Mouse (Mus musculus): ENCODE measurements around the gene Elob. TPM values are rescaled to one million over a fixed set of nuclear protein-coding genes. Genes with fewer than 3 reads are reported as not detected.
A peak's percentile ranks its signal among the peaks of the same experiment; 100 is the strongest.

The Elob gene
- polyA plus RNA-seq, 1 experiment from 2014 or later = 602 TPM

- Histone ChIP-seq H3K4me3 (no peak overlapping the region), H3K4me1 (no peaks in the 10 kb centered on the region), H3K27me3 (replicated peaks) (no peaks in the 10 kb centered on the region; the same call in 1 of the 2 replicates), H3K27ac (no peak overlapping the region), H3K9me3 (replicated peaks) (no peaks in the 10 kb centered on the region), H3K36me3 (no peaks in the 10 kb centered on the region), H3K4me2 (no peak overlapping the region), H3K9ac (no peak overlapping the region)
- WGBS (ENCODE audit: insufficient replicate concordance) = 55% methylated on average over 18 of the region's 19 CpGs
- no peak for ATAC-seq
These were observed 22.2 kb upstream of the Elob start for GRCm38 (mm10) chr17:23850853-23851749.

- WGBS (ENCODE audit: insufficient replicate concordance) = 39% methylated on average over 2 of the region's 2 CpGs
- no peaks in the 10 kb centered on the region; the same call in 1 of the 2 replicates for H3K27me3 ChIP-seq (replicated peaks)
- no peaks in the 10 kb centered on the region for H3K36me3 ChIP-seq
These were observed 21.1 kb upstream of the Elob start for GRCm38 (mm10) chr17:23850028-23850427.

GRCm38 (mm10) chr17:23843812-23844273, 14.9 kb upstream of the Elob start, which contains the start of the genes Prss32 and Prss41:
Gene Prss32 (plus strand): TSS chr17:23843855.
Gene Prss41 (minus strand): TSS chr17:23844172.
- Histone ChIP-seq H3K4me3 (peak within 1 kb of the TSS; percentile 26), H3K4me2 (peak within 1 kb of the TSS; percentile 65), H3K36me3 (no peaks in the 10 kb centered on the region), H3K4me1 (peaks cover 9% of the 10 kb centered on the region), H3K27me3 (replicated peaks) (peaks cover 16% of the 10 kb centered on the region; the same call in 1 of the 2 replicates), H3K9me3 (replicated peaks) (no peaks in the 10 kb centered on the region), H3K9ac (no peak within 1 kb of the TSS), H3K27ac (no peak within 1 kb of the TSS)
- 10% methylated on average over 19 of the region's 19 CpGs for WGBS (ENCODE audit: insufficient replicate concordance)
- ATAC-seq = peak; percentile 75

More at GRCm38 (mm10) chr17:23850028-23850427, 21.1 kb upstream of the Elob start:
- H3K9me3 ChIP-seq (replicated peaks) = no peaks in the 10 kb centered on the region
- no peak overlapping the region for H3K4me2 ChIP-seq
- H3K4me1 ChIP-seq = no peaks in the 10 kb centered on the region
- H3K4me3 ChIP-seq = no peak overlapping the region
- H3K9ac ChIP-seq = no peak overlapping the region
- no peak overlapping the region for H3K27ac ChIP-seq
- no peak for ATAC-seq

GRCm38 (mm10) chr17:23843141-23843811, 14.3 kb upstream of the Elob start:
- WGBS (ENCODE audit: insufficient replicate concordance) = 45% methylated on average over 23 of the region's 23 CpGs
- no peak overlapping the region for H3K9ac ChIP-seq
- H3K27ac ChIP-seq = no peak overlapping the region
- peak overlapping the region; percentile 26 for H3K4me3 ChIP-seq
- H3K4me1 ChIP-seq = peaks cover 9% of the 10 kb centered on the region
- no peaks in the 10 kb centered on the region for H3K36me3 ChIP-seq
- ATAC-seq = peak; percentile 51
- peak overlapping the region; percentile 65 for H3K4me2 ChIP-seq
- H3K9me3 ChIP-seq (replicated peaks) = no peaks in the 10 kb centered on the region
- H3K27me3 ChIP-seq (replicated peaks) = peaks cover 19% of the 10 kb centered on the region

- no peak overlapping the region for H3K9ac ChIP-seq
- H3K27ac ChIP-seq = no peak overlapping the region
- no peak overlapping the region for H3K4me3 ChIP-seq
- no peak for ATAC-seq
- H3K36me3 ChIP-seq = no peaks in the 10 kb centered on the region
- peaks cover 36% of the 10 kb centered on the region for H3K27me3 ChIP-seq (replicated peaks)
- peaks cover 9% of the 10 kb centered on the region for H3K4me1 ChIP-seq
- no peak overlapping the region for H3K4me2 ChIP-seq
- no peaks in the 10 kb centered on the region for H3K9me3 ChIP-seq (replicated peaks)
- WGBS (ENCODE audit: insufficient replicate concordance) = 20% methylated on average over 4 of the region's 4 CpGs
These were observed 12.2 kb upstream of the Elob start for GRCm38 (mm10) chr17:23841145-23841544.

- no peaks in the 10 kb centered on the region for H3K36me3 ChIP-seq
- no peak for ATAC-seq
- H3K4me2 ChIP-seq = no peak within 1 kb of the TSS
- H3K27ac ChIP-seq = no peak within 1 kb of the TSS
- peaks cover 73% of the 10 kb centered on the region for H3K27me3 ChIP-seq (replicated peaks)
- H3K9me3 ChIP-seq (replicated peaks) = no peaks in the 10 kb centered on the region
- no peak within 1 kb of the TSS for H3K4me3 ChIP-seq
- WGBS (ENCODE audit: insufficient replicate concordance) = 62% methylated on average over 8 of the region's 8 CpGs
- H3K4me1 ChIP-seq = no peaks in the 10 kb centered on the region
- H3K9ac ChIP-seq = no peak within 1 kb of the TSS
These were observed 7.2 kb upstream of the Elob start, which contains the start of gene Prss33 for GRCm38 (mm10) chr17:23836006-23836575. Gene Prss33 (minus strand): TSS chr17:23836056.

- Histone ChIP-seq H3K36me3 (peaks cover 13% of the 10 kb centered on the region), H3K27me3 (replicated peaks) (peaks cover 59% of the 10 kb centered on the region), H3K4me3 (no peak overlapping the region), H3K4me1 (peaks cover 29% of the 10 kb centered on the region), H3K27ac (no peak overlapping the region), H3K9ac (no peak overlapping the region), H3K9me3 (replicated peaks) (no peaks in the 10 kb centered on the region), H3K4me2 (no peak overlapping the region)
- WGBS (ENCODE audit: insufficient replicate concordance) = 83% methylated on average over 1 of the region's 1 CpGs
- no peak for ATAC-seq
These were observed 2.3 kb upstream of the Elob start for GRCm38 (mm10) chr17:23831201-23831600.

- peak overlapping the region; percentile 87 for H3K4me2 ChIP-seq
- peak overlapping the region; percentile 85 for H3K27ac ChIP-seq
- H3K27me3 ChIP-seq (replicated peaks) = peaks cover 32% of the 10 kb centered on the region
- ATAC-seq = peak; percentile 72
- under 1% methylated on average over 47 of the region's 47 CpGs for WGBS (ENCODE audit: insufficient replicate concordance)
- peak overlapping the region; percentile 84 for H3K4me3 ChIP-seq
- peaks cover 31% of the 10 kb centered on the region for H3K4me1 ChIP-seq
- no peaks in the 10 kb centered on the region for H3K9me3 ChIP-seq (replicated peaks)
- peak overlapping the region; percentile 85 for H3K9ac ChIP-seq
- H3K36me3 ChIP-seq = peaks cover 41% of the 10 kb centered on the region
These were observed 500 bp downstream of the Elob start for GRCm38 (mm10) chr17:23828271-23829001.

- no peak overlapping the region for H3K9ac ChIP-seq
- ATAC-seq = no peak
- WGBS (ENCODE audit: insufficient replicate concordance) = 77% methylated on average over 4 of the region's 4 CpGs
- peaks cover 6% of the 10 kb centered on the region; the same call in 1 of the 2 replicates for H3K27me3 ChIP-seq (replicated peaks)
- no peak overlapping the region for H3K4me2 ChIP-seq
- peaks cover 31% of the 10 kb centered on the region for H3K4me1 ChIP-seq
- no peaks in the 10 kb centered on the region for H3K9me3 ChIP-seq (replicated peaks)
- H3K27ac ChIP-seq = no peak overlapping the region
- peaks cover 69% of the 10 kb centered on the region for H3K36me3 ChIP-seq
- no peak overlapping the region for H3K4me3 ChIP-seq
These were observed 3.3 kb downstream of the Elob start for GRCm38 (mm10) chr17:23825591-23825990.

GRCm38 (mm10) chr17:23823614-23824013, 5.3 kb downstream of the Elob start:
- H3K36me3 ChIP-seq = peaks cover 89% of the 10 kb centered on the region
- H3K27ac ChIP-seq = no peak overlapping the region
- H3K4me3 ChIP-seq = no peak overlapping the region
- peaks cover 24% of the 10 kb centered on the region for H3K4me1 ChIP-seq
- no peak overlapping the region for H3K4me2 ChIP-seq
- no peak overlapping the region for H3K9ac ChIP-seq
- H3K27me3 ChIP-seq (replicated peaks) = no peaks in the 10 kb centered on the region
- no peak; the same call in 1 of the 2 replicates for ATAC-seq
- 92% methylated on average over 12 of the region's 12 CpGs for WGBS (ENCODE audit: insufficient replicate concordance)
- H3K9me3 ChIP-seq (replicated peaks) = peaks cover 19% of the 10 kb centered on the region

- no peak for ATAC-seq
- Histone ChIP-seq H3K36me3 (peaks cover 95% of the 10 kb centered on the region), H3K4me3 (no peak overlapping the region), H3K27me3 (replicated peaks) (no peaks in the 10 kb centered on the region), H3K9ac (no peak overlapping the region), H3K4me1 (peaks cover 20% of the 10 kb centered on the region), H3K27ac (no peak overlapping the region), H3K9me3 (replicated peaks) (peaks cover 25% of the 10 kb centered on the region), H3K4me2 (no peak overlapping the region)
- 91% methylated on average over 16 of the region's 16 CpGs for WGBS (ENCODE audit: insufficient replicate concordance)
These were observed 5.9 kb downstream of the Elob start for GRCm38 (mm10) chr17:23823018-23823417.
